Mouse (Mus musculus) c-Kit-positive CD71-positive TER-119-positive erythroid progenitor cells, embryonic 14.5 days (primary cell): ENCODE data around the gene Cited2.

Experiments used
- DNase-seq: peaks from one replicate; pipeline ENCODE4 v3.0.0-alpha.2; 2013; ENCODE audit warnings: low spot score

Gene Cited2

GRCm38 (mm10) chr10:17723871-17724741 lies 1.1 kb downstream of the Cited2 start:
- peak; percentile 43 for DNase-seq

GRCm38 (mm10) chr10:17725037-17725584 lies 2.1 kb downstream of the Cited2 start:
- DNase-seq = no peak

- no peak for DNase-seq
Measured at GRCm38 (mm10) chr10:17725644-17726372, 2.8 kb downstream of the Cited2 start.

- no peak for DNase-seq
Measured at GRCm38 (mm10) chr10:17726373-17726720, 3.3 kb downstream of the Cited2 start.

GRCm38 (mm10) chr10:17727161-17727925 lies 4.3 kb downstream of the Cited2 start:
- DNase-seq = no peak

- DNase-seq = peak; percentile 50
Measured at GRCm38 (mm10) chr10:17727926-17728279, 4.9 kb downstream of the Cited2 start.

- DNase-seq = no peak
Measured at GRCm38 (mm10) chr10:17728711-17729110, 5.7 kb downstream of the Cited2 start.

GRCm38 (mm10) chr10:17729476-17729875 lies 6.5 kb downstream of the Cited2 start:
- DNase-seq = no peak

- peak; percentile 76 for DNase-seq
Measured at GRCm38 (mm10) chr10:17733057-17733456, 10.0 kb downstream of the Cited2 start.

- DNase-seq = no peak
Measured at GRCm38 (mm10) chr10:17742581-17742980, 19.6 kb downstream of the Cited2 start.

- no peak for DNase-seq
Measured at GRCm38 (mm10) chr10:17752478-17752877, 29.5 kb downstream of the Cited2 start.

GRCm38 (mm10) chr10:17759772-17760171 lies 36.8 kb downstream of the Cited2 start:
- no peak for DNase-seq

- DNase-seq = no peak
Measured at GRCm38 (mm10) chr10:17760750-17761613, 38.0 kb downstream of the Cited2 start.

GRCm38 (mm10) chr10:17761652-17762051 lies 38.6 kb downstream of the Cited2 start:
- no peak for DNase-seq

- DNase-seq = no peak
Measured at GRCm38 (mm10) chr10:17762946-17763345, 39.9 kb downstream of the Cited2 start.

GRCm38 (mm10) chr10:17769856-17770255 lies 46.8 kb downstream of the Cited2 start:
- DNase-seq = no peak

GRCm38 (mm10) chr10:17772364-17772763 lies 49.3 kb downstream of the Cited2 start:
- DNase-seq = no peak

GRCm38 (mm10) chr10:17774366-17774765 lies 51.3 kb downstream of the Cited2 start:
- DNase-seq = no peak

- DNase-seq = no peak
Measured at GRCm38 (mm10) chr10:17775079-17775478, 52.1 kb downstream of the Cited2 start.
